Mouse (Mus musculus) liver, adult 2 months (tissue): Measurements from ENCODE around the gene Adgrl1. TPM values are rescaled to one million over a fixed set of nuclear protein-coding genes. Genes with fewer than 3 reads are reported as not detected.
A peak's percentile ranks its signal among the peaks of the same experiment; 100 is the strongest.

Source experiments
- DNase-seq: peaks from one replicate; pipeline ENCODE4 v3.0.0-alpha.2; 2011; ENCODE audit warnings: low read depth, low spot score; ENCODE audit errors: extremely low read depth
- H3K27ac ChIP-seq: fragments of 200-500 bp; replicated peaks from 2 replicates; pipeline ENCODE4 v1.5.1; 2012; ENCODE audit warnings: low read depth, mild to moderate bottlenecking, control low read depth, inconsistent platforms, low read length; ENCODE audit not compliant: insufficient read depth
- H3K27me3 ChIP-seq: fragments of 200-500 bp; 2 replicates; pipeline ENCODE4 v1.6.1; 2012; ENCODE audit warnings: mild to moderate bottlenecking, moderate library complexity, low read length, inconsistent platforms; ENCODE audit not compliant: control insufficient read depth, insufficient read depth
- H3K36me3 ChIP-seq: fragments of 200-500 bp; 2 replicates; pipeline ENCODE4 v1.6.1; 2012; ENCODE audit warnings: low read length, inconsistent platforms; ENCODE audit not compliant: control insufficient read depth, insufficient read depth
- H3K4me1 ChIP-seq: fragments of 200-500 bp; 2 replicates; pipeline ENCODE4 v1.6.1; 2011; ENCODE audit warnings: low read length; ENCODE audit not compliant: control insufficient read depth, insufficient read depth
- H3K4me3 ChIP-seq: fragments of 200-500 bp; 2 replicates; pipeline ENCODE4 v1.5.1; 2011; ENCODE audit warnings: low read depth, mild to moderate bottlenecking, control low read depth, low read length, moderate library complexity; ENCODE audit not compliant: insufficient read depth
- H3K79me2 ChIP-seq: fragments of 200-500 bp; 2 replicates; pipeline ENCODE4 v1.6.1; 2012; ENCODE audit warnings: inconsistent platforms, mild to moderate bottlenecking, low read length, moderate library complexity; ENCODE audit not compliant: control insufficient read depth, insufficient read depth
- H3K9ac ChIP-seq: fragments of 200-500 bp; 2 replicates; pipeline ENCODE4 v1.6.1; 2012; ENCODE audit warnings: low read depth, mild to moderate bottlenecking, control low read depth, inconsistent platforms, low read length
- CTCF ChIP-seq: fragments of 200-500 bp; IDR thresholded peaks from 2 replicates; pipeline ENCODE4 v1.5.1; 2011; ENCODE audit warnings: low read depth, low read length, control low read depth
- POLR2A ChIP-seq: fragments of 200-500 bp; IDR thresholded peaks from 2 replicates; pipeline ENCODE4 v1.6.1; 2011; ENCODE audit warnings: low read length, control low read depth; ENCODE audit not compliant: insufficient read depth; ENCODE audit errors: extremely low read depth
- WGBS: fragments of 180-500 bp; shearing (Covaris S2); methylation state at CpG from one replicate; pipeline ENCODE4 v1.1.7; 2018; 5-methylcytosine and 5-hydroxymethylcytosine counted together
- polyA plus RNA-seq: library from polyadenylated mRNA; depleted of rRNA; stranded (reverse); fragments of >200 nt; gene quantifications from 2 replicates; pipeline ENCODE4 v1.2.3, GENCODE M21; 2012
- total RNA-seq: library from RNA; depleted of rRNA; stranded (reverse); fragments of >200 nt; gene quantifications from 2 replicates; pipeline ENCODE4 v1.2.3, GENCODE M21; 2014

Gene Adgrl1
- total and polyA plus RNA-seq, 2 experiments: 1.6 to 3.5 TPM

GRCm38 (mm10) chr8:83921558-83921957 is 21.7 kb downstream of the Adgrl1 start:
- Histone ChIP-seq H3K4me1 (no peaks in the 10 kb centered on the region), H3K9ac (no peak overlapping the region), H3K27ac (no peak overlapping the region), H3K4me3 (no peak overlapping the region), H3K27me3 (no peaks in the 10 kb centered on the region), H3K36me3 (no peaks in the 10 kb centered on the region), H3K79me2 (no peaks in the 10 kb centered on the region)
- DNase-seq: peak; percentile 47
- TF ChIP-seq POLR2A: no peak
- TF ChIP-seq CTCF: peak; percentile 52; the same call in 1 of the 2 replicates
- 84% methylated on average over 3 of the region's 3 CpGs for WGBS

- no peaks in the 10 kb centered on the region for H3K27me3 ChIP-seq
- DNase-seq: no peak
- no peak for TF ChIP-seq CTCF
- no peak for TF ChIP-seq POLR2A
- WGBS: 91% methylated on average over 8 of the region's 8 CpGs
- no peaks in the 10 kb centered on the region for H3K4me1 ChIP-seq
- H3K27ac ChIP-seq: no peak overlapping the region
- H3K79me2 ChIP-seq: no peaks in the 10 kb centered on the region
- H3K9ac ChIP-seq: no peak overlapping the region
- H3K36me3 ChIP-seq: no peaks in the 10 kb centered on the region
- no peak overlapping the region for H3K4me3 ChIP-seq
Observed at GRCm38 (mm10) chr8:83922727-83923126, 22.8 kb downstream of the Adgrl1 start.

GRCm38 (mm10) chr8:83924585-83924984 is 24.7 kb downstream of the Adgrl1 start:
- WGBS: 94% methylated on average over 5 of the region's 5 CpGs
- Histone ChIP-seq H3K4me1 (no peaks in the 10 kb centered on the region), H3K9ac (no peak overlapping the region), H3K4me3 (no peak overlapping the region), H3K27me3 (no peaks in the 10 kb centered on the region), H3K36me3 (no peaks in the 10 kb centered on the region), H3K27ac (no peak overlapping the region), H3K79me2 (no peaks in the 10 kb centered on the region)
- DNase-seq: no peak
- TF ChIP-seq POLR2A (no peak), CTCF (no peak)

GRCm38 (mm10) chr8:83926266-83926665 is 26.4 kb downstream of the Adgrl1 start:
- no peaks in the 10 kb centered on the region for H3K36me3 ChIP-seq
- TF ChIP-seq POLR2A (no peak), CTCF (no peak)
- H3K27me3 ChIP-seq: no peaks in the 10 kb centered on the region
- H3K9ac ChIP-seq: no peak overlapping the region
- H3K27ac ChIP-seq: no peak overlapping the region
- no peaks in the 10 kb centered on the region for H3K4me1 ChIP-seq
- 44% methylated on average over 7 of the region's 7 CpGs for WGBS
- no peak for DNase-seq
- H3K4me3 ChIP-seq: no peak overlapping the region
- no peaks in the 10 kb centered on the region for H3K79me2 ChIP-seq

GRCm38 (mm10) chr8:83934222-83934621 is 34.3 kb downstream of the Adgrl1 start:
- no peaks in the 10 kb centered on the region for H3K27me3 ChIP-seq
- no peak for DNase-seq
- no peaks in the 10 kb centered on the region for H3K36me3 ChIP-seq
- no peak overlapping the region for H3K9ac ChIP-seq
- WGBS: 92% methylated on average over 5 of the region's 5 CpGs
- H3K27ac ChIP-seq: no peak overlapping the region
- no peaks in the 10 kb centered on the region for H3K79me2 ChIP-seq
- H3K4me1 ChIP-seq: no peaks in the 10 kb centered on the region
- TF ChIP-seq POLR2A (no peak), CTCF (no peak)
- H3K4me3 ChIP-seq: no peak overlapping the region

GRCm38 (mm10) chr8:83934994-83935393 is 35.1 kb downstream of the Adgrl1 start:
- no peak for DNase-seq
- Histone ChIP-seq H3K4me3 (no peak overlapping the region), H3K27me3 (no peaks in the 10 kb centered on the region), H3K36me3 (no peaks in the 10 kb centered on the region), H3K79me2 (no peaks in the 10 kb centered on the region), H3K9ac (no peak overlapping the region), H3K27ac (no peak overlapping the region), H3K4me1 (no peaks in the 10 kb centered on the region)
- 92% methylated on average over 2 of the region's 2 CpGs for WGBS
- no peak for TF ChIP-seq POLR2A
- TF ChIP-seq CTCF: no peak
